Mouse (Mus musculus): ENCODE results near the gene Rala.
A peak's percentile ranks its signal among the peaks of the same experiment; 100 is the strongest.
"Not testable (repeated sequence)": the region's sequence is repeated elsewhere in the genome, so short reads cannot be mapped to it uniquely, and the experiment has no call there.

Gene Rala

GRCm38 (mm10) chr13:17944078-17944917 is at the start of gene Rala:
Gene Rala, minus strand, starts transcription at chr13:17944239.
- DNase-seq (ENCODE audit: low read depth, low spot score): peak; percentile 72

GRCm38 (mm10) chr13:17993515-17993847 is 49.4 kb upstream of the Rala start:
- no peak for DNase-seq (ENCODE audit: low read depth, low spot score)

- DNase-seq (ENCODE audit: low read depth, low spot score): peak; percentile 85
Measured at GRCm38 (mm10) chr13:17992697-17993514, 48.9 kb upstream of the Rala start, which contains the start of gene Yae1d1. Gene Yae1d1, minus strand, starts transcription at chr13:17993349.

GRCm38 (mm10) chr13:17992009-17992408 is 48.0 kb upstream of the Rala start:
- DNase-seq (ENCODE audit: low read depth, low spot score): no peak

GRCm38 (mm10) chr13:17983194-17983593 is 39.2 kb upstream of the Rala start:
- DNase-seq (ENCODE audit: low read depth, low spot score): peak; percentile 8

- no peak for DNase-seq (ENCODE audit: low read depth, low spot score)
Measured at GRCm38 (mm10) chr13:17982634-17983033, 38.6 kb upstream of the Rala start.

GRCm38 (mm10) chr13:17976854-17977739 is 33.1 kb upstream of the Rala start:
- DNase-seq (ENCODE audit: low read depth, low spot score): no peak

GRCm38 (mm10) chr13:17975891-17976290 is 31.9 kb upstream of the Rala start:
- DNase-seq (ENCODE audit: low read depth, low spot score): no peak

GRCm38 (mm10) chr13:17975457-17975856 is 31.4 kb upstream of the Rala start:
- DNase-seq (ENCODE audit: low read depth, low spot score): no peak

- DNase-seq (ENCODE audit: low read depth, low spot score): no peak
Measured at GRCm38 (mm10) chr13:17974734-17975133, 30.7 kb upstream of the Rala start.

- no peak for DNase-seq (ENCODE audit: low read depth, low spot score)
Measured at GRCm38 (mm10) chr13:17960613-17961012, 16.6 kb upstream of the Rala start.

GRCm38 (mm10) chr13:17954282-17954681 is 10.2 kb upstream of the Rala start:
- no peak for DNase-seq (ENCODE audit: low read depth, low spot score)

GRCm38 (mm10) chr13:17950581-17950980 is 6.5 kb upstream of the Rala start:
- DNase-seq (ENCODE audit: low read depth, low spot score): not testable (repeated sequence)

GRCm38 (mm10) chr13:17949555-17949954 is 5.5 kb upstream of the Rala start:
- DNase-seq (ENCODE audit: low read depth, low spot score): no peak

GRCm38 (mm10) chr13:17943306-17944077 is 547 bp downstream of the Rala start:
- DNase-seq (ENCODE audit: low read depth, low spot score): peak; percentile 6

GRCm38 (mm10) chr13:17942338-17942737 is 1.7 kb downstream of the Rala start:
- DNase-seq (ENCODE audit: low read depth, low spot score): no peak

GRCm38 (mm10) chr13:17907309-17907708 is 36.7 kb downstream of the Rala start:
- no peak for DNase-seq (ENCODE audit: low read depth, low spot score)

- no peak for DNase-seq (ENCODE audit: low read depth, low spot score)
Measured at GRCm38 (mm10) chr13:17901474-17901873, 42.6 kb downstream of the Rala start.

- no peak for DNase-seq (ENCODE audit: low read depth, low spot score)
Measured at GRCm38 (mm10) chr13:17900641-17901040, 43.4 kb downstream of the Rala start.

- DNase-seq (ENCODE audit: low read depth, low spot score): no peak
Measured at GRCm38 (mm10) chr13:17897040-17897439, 47.0 kb downstream of the Rala start.

GRCm38 (mm10) chr13:17891545-17891944 is 52.5 kb downstream of the Rala start:
- no peak for DNase-seq (ENCODE audit: low read depth, low spot score)
